ENCODE assay signal across 17 mouse cellular contexts in the genomic region with DNA sequence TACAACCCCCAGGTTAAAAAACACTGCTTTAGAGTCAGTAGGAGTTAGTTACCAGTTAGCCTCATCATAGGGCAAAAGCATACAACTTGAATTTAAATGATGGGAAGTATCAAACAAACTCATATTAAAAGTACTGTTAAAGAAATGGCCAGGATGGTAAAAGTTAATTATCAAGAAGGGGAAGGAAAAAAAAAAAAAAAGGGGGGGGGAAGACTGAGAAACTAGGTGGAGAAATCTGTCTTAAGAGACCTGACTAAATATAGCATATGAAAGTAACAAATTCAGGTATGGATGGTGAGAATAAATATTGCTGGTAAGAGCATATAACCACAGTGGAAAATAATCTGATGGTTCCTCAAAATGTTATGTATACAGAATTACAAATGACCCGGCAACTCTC. TPM values are rescaled to one million over a fixed set of nuclear protein-coding genes. Genes with fewer than 3 reads are reported as not detected.
DNase-seq lines count a peak whose midpoint lies in the region; ATAC-seq and TF ChIP-seq lines count a peak whose summit lies in the region.
"Had no signal": no experiment of that assay in that cellular context is flagged by ENCODE, and none has a peak within 500 bp of the region (broad histone marks: within the 10 kb centered on the region; RNA-seq: fewer than 3 reads in every experiment).

No protein-coding gene starts in this region.

- H3K9ac ChIP-seq in CH12.LX (ENCODE audit: insufficient read depth, low read depth) (no peak overlapping the region), MEL (ENCODE audit: control insufficient read depth, low read depth, low read length, poor library complexity, severe bottlenecking) (no peak overlapping the region)
- no peak overlapping the region for H3K9ac ChIP-seq in forebrain, embryonic 14.5 days (ENCODE audit: low read length)
- H3K9ac ChIP-seq in hindbrain, embryonic 12.5 days = no peak overlapping the region

- H3K9me3 ChIP-seq in CH12.LX (replicated peaks; ENCODE audit: low read length) (no peaks in the 10 kb centered on the region), MEL (replicated peaks; ENCODE audit: insufficient read depth, low read length) (no peaks in the 10 kb centered on the region)
- H3K9me3 ChIP-seq in forebrain, embryonic 14.5 days (replicated peaks; ENCODE audit: control insufficient read depth, low read length) = no peaks in the 10 kb centered on the region
- no peaks in the 10 kb centered on the region for H3K9me3 ChIP-seq in hindbrain, embryonic 12.5 days (replicated peaks)
- H3K9me3 ChIP-seq: G1E had no signal

- peaks cover 3% of the 10 kb centered on the region; the same call in 1 of the 2 replicates for H3K79me2 ChIP-seq in CH12.LX (replicated peaks; ENCODE audit: control insufficient read depth, extremely low read depth, insufficient read depth, poor library complexity, severe bottlenecking)
- H3K79me2 ChIP-seq in MEL (ENCODE audit: control insufficient read depth, insufficient read depth, low read length, poor library complexity) = no peaks in the 10 kb centered on the region

- TF ChIP-seq POLR2A in CH12.LX (IDR thresholded peaks at IDR 0.05; ENCODE audit: low read depth, low read length) = no peak
- TF ChIP-seq POLR2A in MEL (IDR thresholded peaks at IDR 0.05; ENCODE audit: control insufficient read depth in 1 of 2, insufficient read depth in 1 of 2, low read depth in 1 of 2, low read length in 2 of 2, poor library complexity in 1 of 2) = no peak
- no peak for TF ChIP-seq POLR2A in lung, adult 2 months (IDR thresholded peaks at IDR 0.05; ENCODE audit: borderline replicate concordance, extremely low read depth, low read depth, low read length)

- DNase-seq in CH12.LX (ENCODE audit: extremely low read depth) (no peak), MEL (ENCODE audit: low read depth, low spot score) (no peak)
- DNase-seq in splenic B cell, adult 2 months (ENCODE audit: low read depth, low spot score) = peak; percentile 26
- DNase-seq in urinary bladder, adult 18-20 months (ENCODE audit: low spot score in 2 of 2) = no peak
- no peak for DNase-seq in forebrain, embryonic 14.5 days (ENCODE audit: low spot score)
- no peak for DNase-seq in lung, adult 2 months
- DNase-seq: B cell, adult 2 months; cerebellum, adult 11 months; cerebellum, adult 11-12 months; cerebellum, adult 18-20 months; cerebellum, adult 2 months had no signal

- H3K4me1 ChIP-seq in CH12.LX (ENCODE audit: control insufficient read depth in 1 of 2, insufficient read depth in 2 of 2) = peaks cover 3 to 32% of the 10 kb centered on the region in 2 experiments; a peak in 1 of 4 replicates
- H3K4me1 ChIP-seq in MEL (ENCODE audit: control insufficient read depth in 1 of 2, insufficient read depth in 2 of 2, low read length in 2 of 2) = peaks cover 0 to 10% of the 10 kb centered on the region in 2 experiments; a peak in 2 of 4 replicates
- H3K4me1 ChIP-seq in forebrain, embryonic 14.5 days (ENCODE audit: control insufficient read depth, insufficient read depth, low read length) = no peaks in the 10 kb centered on the region
- H3K4me1 ChIP-seq in lung, adult 2 months (ENCODE audit: control insufficient read depth, insufficient read depth, low read length) = peaks cover 2% of the 10 kb centered on the region; the same call in 1 of the 2 replicates
- H3K4me1 ChIP-seq in hindbrain, embryonic 12.5 days = no peaks in the 10 kb centered on the region

- TF ChIP-seq RAD21 in CH12.LX (IDR thresholded peaks at IDR 0.05; ENCODE audit: low read depth, low read length) (no peak), MEL (IDR thresholded peaks at IDR 0.05; ENCODE audit: low read depth, low read length) (no peak)

- TF ChIP-seq EP300 in CH12.LX (IDR thresholded peaks at IDR 0.05; ENCODE audit: low read length) = no peak
- TF ChIP-seq EP300 in MEL (IDR thresholded peaks at IDR 0.05; ENCODE audit: low read depth in 1 of 2, low read length in 2 of 2) = no peak

- H3K27ac ChIP-seq in CH12.LX (ENCODE audit: insufficient read depth, low read depth) (no peak overlapping the region), MEL (ENCODE audit: control insufficient read depth, low read depth, low read length) (no peak overlapping the region)
- H3K27ac ChIP-seq in forebrain, embryonic 14.5 days (ENCODE audit: low read depth, low read length) = no peak overlapping the region
- H3K27ac ChIP-seq in hindbrain, embryonic 12.5 days = no peak overlapping the region

- in situ Hi-C loops in CH12.LX (cut with MboI; ENCODE audit: low pct_ligation_motif_present, low pct_unique_long_range_greater_than_20kb, low sequenced_read_pairs) = no loop called here

- no peak overlapping the region for H3K4me2 ChIP-seq in CH12.LX (ENCODE audit: insufficient read depth, low read depth, poor library complexity, severe bottlenecking)
- no peak overlapping the region for H3K4me2 ChIP-seq in forebrain, embryonic 14.5 days (ENCODE audit: low read length)
- H3K4me2 ChIP-seq in hindbrain, embryonic 12.5 days (replicated peaks) = no peak overlapping the region

- peak; percentile 35; the same call in 1 of the 2 replicates for ATAC-seq in megakaryocyte progenitor cell, adult 5-6 weeks (replicated peaks; ENCODE audit: poor library complexity)
- no peak for ATAC-seq in forebrain, embryonic 14.5 days
- no peak for ATAC-seq in hindbrain, embryonic 12.5 days (ENCODE audit: low FRiP score)
- ATAC-seq: activated CD4-positive, CD25-positive, alpha-beta regulatory T cell, adult 4 months; CD4-positive, CD25-positive, alpha-beta regulatory T cell, adult 4 months; Patski had no signal

- 89% methylated on average over 1 of the region's 1 CpGs for WGBS in forebrain, embryonic 14.5 days
- 88% methylated on average over 1 of the region's 1 CpGs for WGBS in lung, adult 2 months
- WGBS in hindbrain, embryonic 12.5 days = 97% methylated on average over 1 of the region's 1 CpGs

- dilution Hi-C loops in CH12.LX (cut with MboI; ENCODE audit: extremely low pct_ligation_motif_present, extremely low pct_unique_long_range_greater_than_20kb, low sequenced_read_pairs) = no loop called here

- H3K27me3 ChIP-seq in CH12.LX (replicated peaks) = no peaks in the 10 kb centered on the region
- H3K27me3 ChIP-seq in MEL (ENCODE audit: control insufficient read depth in 1 of 2, insufficient read depth in 2 of 2, low read length in 2 of 2) = no peaks in the 10 kb centered on the region
- no peaks in the 10 kb centered on the region for H3K27me3 ChIP-seq in splenic B cell, adult 2 months (ENCODE audit: control insufficient read depth, insufficient read depth, low read length, poor library complexity, severe bottlenecking)
- H3K27me3 ChIP-seq in forebrain, embryonic 14.5 days (replicated peaks; ENCODE audit: control insufficient read depth, insufficient read depth, low read length) = no peaks in the 10 kb centered on the region
- no peaks in the 10 kb centered on the region for H3K27me3 ChIP-seq in hindbrain, embryonic 12.5 days
- H3K27me3 ChIP-seq: Patski had no signal

- H3K4me3 ChIP-seq in CH12.LX (replicated peaks in 1 of 3; ENCODE audit: low read depth in 2 of 3, low read length in 2 of 3, poor library complexity in 1 of 3) (no peak overlapping the region), MEL (ENCODE audit: control insufficient read depth in 1 of 2, insufficient read depth in 1 of 2, low read depth in 2 of 2, low read length in 2 of 2) (no peak overlapping the region)
- no peak overlapping the region for H3K4me3 ChIP-seq in forebrain, embryonic 14.5 days (ENCODE audit: low read depth, low read length)
- no peak overlapping the region for H3K4me3 ChIP-seq in lung, adult 2 months (replicated peaks; ENCODE audit: extremely low read depth, low read depth, low read length)
- no peak overlapping the region for H3K4me3 ChIP-seq in hindbrain, embryonic 12.5 days

- H3K36me3 ChIP-seq in CH12.LX (replicated peaks in 1 of 2; ENCODE audit: control insufficient read depth in 1 of 2, insufficient read depth in 1 of 2, low read length in 1 of 2) (peaks cover 4 to 19% of the 10 kb centered on the region in 2 experiments), MEL (ENCODE audit: control insufficient read depth in 1 of 2, insufficient read depth in 2 of 2, low read length in 2 of 2) (peaks cover 12 to 15% of the 10 kb centered on the region in 2 experiments)
- peaks cover 4% of the 10 kb centered on the region; the same call in 1 of the 2 replicates for H3K36me3 ChIP-seq in splenic B cell, adult 2 months (ENCODE audit: control insufficient read depth, insufficient read depth, low read length, poor library complexity, severe bottlenecking)
- H3K36me3 ChIP-seq in forebrain, embryonic 14.5 days (ENCODE audit: control insufficient read depth, insufficient read depth, low read length) = peaks cover 8% of the 10 kb centered on the region; the same call in 1 of the 2 replicates
- H3K36me3 ChIP-seq in hindbrain, embryonic 12.5 days = peaks cover 8% of the 10 kb centered on the region; the same call in 1 of the 2 replicates

- TF ChIP-seq CTCF in CH12.LX (conservative IDR thresholded peaks at IDR 0.05 in 1 of 2, IDR thresholded peaks at IDR 0.05 in 1 of 2; ENCODE audit: low read depth in 2 of 2, low read length in 2 of 2) = no peak
- no peak for TF ChIP-seq CTCF in MEL (IDR thresholded peaks at IDR 0.05 in 2 of 3, conservative IDR thresholded peaks at IDR 0.05 in 1 of 3; ENCODE audit: control insufficient read depth in 1 of 3, insufficient read depth in 1 of 3, low read depth in 2 of 3, low read length in 3 of 3, poor library complexity in 1 of 3, severe bottlenecking in 1 of 3)
- no peak for TF ChIP-seq CTCF in lung, adult 2 months (IDR thresholded peaks at IDR 0.05; ENCODE audit: insufficient read depth, low read length)

TF ChIP-seq in CH12.LX, 34 proteins besides CTCF, POLR2A, EP300 and RAD21 (continues in another document):
- no peak for TF ChIP-seq USF2 (conservative IDR thresholded peaks at IDR 0.05; ENCODE audit: low read depth, low read length)
- TF ChIP-seq TCF12 (IDR thresholded peaks at IDR 0.05; ENCODE audit: low read depth, low read length) = no peak
- no peak for TF ChIP-seq JUN (IDR thresholded peaks at IDR 0.05; ENCODE audit: insufficient read depth, low read depth, low read length)

TF ChIP-seq in MEL, 35 proteins besides CTCF, POLR2A, EP300 and RAD21 (continues in another document):
- TF ChIP-seq TAL1 (IDR thresholded peaks at IDR 0.05; ENCODE audit: low read length) (no peak), ZNF384 (IDR thresholded peaks at IDR 0.05; ENCODE audit: low read depth, low read length) (peak; percentile 91), NELFE (IDR thresholded peaks at IDR 0.05; ENCODE audit: low read depth, low read length) (no peak)

RNA-seq across cellular contexts. Expression of a gene that starts 50.2 kb away (rescaled TPM):
- 24.6 and 26.2 TPM in 2 replicates for total RNA-seq in CH12.LX (2012; rRNA removed)
- 45.8 and 54.5 TPM in 2 replicates for total RNA-seq in CH12.LX (2014; rRNA removed)
- polyA plus RNA-seq in CH12.LX (2012; ENCODE audit: insufficient read length, low read depth) = 27.6 and 30.9 TPM in 2 replicates
- total RNA-seq in MEL (2012; rRNA removed) = 15.2 and 20.8 TPM in 2 replicates
- 10 to 100 TPM in 1 of 2 experiments, not detected in 1; 18.6 TPM for polyA plus RNA-seq in MEL (2012; ENCODE audit: insufficient read depth in 1 of 2, insufficient read length in 2 of 2, low read depth in 1 of 2, low replicate concordance in 2 of 2, missing spikeins in 1 of 2)
- 86.9 and 96.9 TPM in 2 replicates for total RNA-seq in megakaryocyte progenitor cell, adult 5-6 weeks (2015)
- 72.9 and 92.5 TPM in 2 replicates for total RNA-seq in megakaryocyte progenitor cell, adult 5-6 weeks (2017)
- polyA plus RNA-seq in forebrain, embryonic 14.5 days (2014; fragmentation: Nextera tagmentation; extraction: Ambion mirVana) = 16.5 and 18.9 TPM in 2 replicates
- polyA plus RNA-seq in lung, adult 2 months (2012; rRNA removed) = 10.2 and 17.4 TPM in 2 replicates
- polyA plus RNA-seq in hindbrain, embryonic 12.5 days (2016; fragmentation: Nextera tagmentation; extraction: Ambion mirVana) = 23.6 and 23.7 TPM in 2 replicates
